Mouse (Mus musculus): Measurements from ENCODE around the gene Atg9b.

GRCm38 (mm10) chr5:24413042-24413693 is 21.2 kb upstream of the Atg9b start, which contains the start of gene Asic3:
- no peak for TF ChIP-seq POLR2A (IDR thresholded peaks at IDR 0.05; ENCODE audit: insufficient read depth, low read length)
- no peak for TF ChIP-seq CTCF (IDR thresholded peaks at IDR 0.05; ENCODE audit: low read depth, low read length)
